Mouse (Mus musculus) E14TG2a.4 (cell line): ENCODE data around the gene Zfp386.

Experiments used
- CTCF ChIP-seq: conservative IDR thresholded peaks from 2 replicates; pipeline ENCODE4 v1.5.1; 2014; ENCODE audit warnings: low read length
- POU5F1 ChIP-seq: IDR thresholded peaks from 2 replicates; pipeline ENCODE4 v1.6.1; 2014; ENCODE audit warnings: low read length, borderline replicate concordance

DNA sequence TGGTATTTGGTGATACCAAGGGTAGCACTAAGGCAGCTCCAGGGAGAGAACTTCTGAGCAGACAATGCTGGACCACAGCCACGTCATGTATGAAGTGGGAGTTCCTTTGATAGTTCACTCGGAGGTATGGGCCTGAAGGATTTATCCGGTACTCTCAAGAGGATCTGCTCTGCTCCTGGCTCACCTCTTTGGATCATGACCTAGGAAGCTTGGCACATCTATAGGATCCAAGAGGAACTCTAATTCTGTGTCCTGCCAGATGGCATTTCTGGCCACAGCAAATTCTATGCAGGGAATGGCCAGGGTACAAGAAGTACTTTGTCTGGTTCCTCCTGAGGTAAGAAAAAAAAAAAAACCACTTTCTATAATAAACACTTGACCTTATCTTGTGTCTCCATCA, 42.3 kb downstream of the Zfp386 start:
- TF ChIP-seq CTCF (no peak), POU5F1 (no peak)
